Mouse (Mus musculus) spleen, adult 2 months (tissue): ENCODE measurements around the gene Slf2.

Experiments used
- CTCF ChIP-seq: fragments of 200-500 bp; IDR thresholded peaks from 2 replicates; pipeline ENCODE4 v1.5.1; 2011; ENCODE audit warnings: mild to moderate bottlenecking, inconsistent platforms; ENCODE audit not compliant: insufficient read depth, insufficient read length, insufficient replicate concordance; ENCODE audit errors: extremely low read depth
- POLR2A ChIP-seq: fragments of 200-500 bp; IDR thresholded peaks from 2 replicates; pipeline ENCODE4 v1.6.1; 2011; ENCODE audit warnings: low read depth, low read length, inconsistent platforms

DNA sequence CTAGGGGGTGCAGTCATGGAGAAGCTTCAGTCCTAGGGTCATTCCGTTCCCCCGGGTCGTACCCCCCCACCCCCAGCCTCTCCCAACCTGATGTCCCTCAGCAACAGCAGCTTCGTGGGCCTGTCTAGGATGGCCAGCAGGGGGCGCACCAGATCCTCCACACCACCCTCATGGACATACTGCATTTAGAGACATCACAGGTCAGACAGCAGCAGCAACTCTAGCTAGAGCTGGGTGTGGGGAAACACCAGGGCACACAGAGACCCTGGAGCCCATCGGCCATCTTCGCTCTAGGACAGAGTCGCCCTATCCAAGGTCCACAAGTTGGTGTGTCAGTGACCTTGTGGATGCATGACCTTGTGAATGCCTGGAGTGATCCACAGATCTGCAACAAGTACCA, 99.2 kb downstream of the Slf2 start:
- TF ChIP-seq CTCF (peak; percentile 86; the same call in 1 of the 2 replicates), POLR2A (no peak)
